Mouse (Mus musculus): ENCODE measurements around the gene Folr1.

DNA sequence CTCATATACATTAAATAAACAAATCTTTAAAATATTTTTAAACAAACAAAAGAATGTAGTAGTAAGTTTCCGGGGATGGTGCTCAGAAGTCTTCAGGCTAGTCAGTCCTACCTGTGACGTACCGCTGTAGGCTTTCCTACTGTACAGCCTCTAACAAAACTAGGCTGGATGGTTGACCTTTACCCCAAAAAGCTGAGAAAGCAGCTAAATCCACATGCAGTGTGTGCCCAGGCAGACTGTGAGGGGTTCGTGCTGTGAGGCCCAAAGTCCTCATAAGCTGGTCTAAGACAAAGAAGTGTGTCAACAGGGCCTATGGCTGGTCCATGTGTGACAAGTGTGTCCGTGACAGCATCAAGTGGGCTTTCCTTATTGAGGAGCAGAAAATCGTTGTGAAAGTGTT is 17.7 kb downstream of the Folr1 start:
- no peak for TF ChIP-seq CTCF (IDR thresholded peaks at IDR 0.05; ENCODE audit: borderline replicate concordance, control insufficient read depth, extremely low read depth, insufficient read depth, low read length, poor library complexity)
- TF ChIP-seq POLR2A (IDR thresholded peaks at IDR 0.05; ENCODE audit: control insufficient read depth, extremely low read depth, insufficient read depth, low read length, poor library complexity): no peak
